Mouse (Mus musculus) liver, embryonic 11.5 days (tissue): ENCODE measurements around the gene Dnajb8. TPM values are rescaled to one million over a fixed set of nuclear protein-coding genes. Genes with fewer than 3 reads are reported as not detected.

Source experiments
- polyA plus RNA-seq: library from polyadenylated mRNA; unstranded; fragments of >200 nt; fragmentation: Nextera tagmentation; extraction: Ambion mirVana; gene quantifications from 2 replicates; pipeline ENCODE4 v1.2.1, GENCODE M21; 2014

Gene Dnajb8
- polyA plus RNA-seq, 1 experiment from 2014 or later = not detected

Other genes starting within 250 kb of the Dnajb8 start
- gene H1fx, start 240.6 kb upstream of the Dnajb8 start, polyA plus RNA-seq = 16.8 and 21.2 TPM in 2 replicates
- gene Rab7, start 177.0 kb upstream of the Dnajb8 start, polyA plus RNA-seq = 221 and 230 TPM in 2 replicates
- 384 and 414 TPM in 2 replicates for gene Rpn1, start 137.8 kb upstream of the Dnajb8 start, polyA plus RNA-seq
- 13.3 and 15.9 TPM in 2 replicates for gene Gata2, start 28.4 kb upstream of the Dnajb8 start, polyA plus RNA-seq
- gene Eefsec, start 224.3 kb downstream of the Dnajb8 start, polyA plus RNA-seq = 46.1 and 46.7 TPM in 2 replicates
- gene Ruvbl1, start 243.1 kb downstream of the Dnajb8 start, polyA plus RNA-seq = 212 and 235 TPM in 2 replicates